Mouse (Mus musculus) embryonic facial prominence, embryonic 15.5 days (tissue): ENCODE results near the gene Uqcrq. TPM values are rescaled to one million over a fixed set of nuclear protein-coding genes. Genes with fewer than 3 reads are reported as not detected.

Source experiments
- ATAC-seq: fragments of 200-750 bp; cut with Nextera tagmentation; 2 replicates; pipeline ENCODE4 v1.8.0; 2017; ENCODE audit warnings: low read depth, moderate TSS enrichment; ENCODE audit not compliant: insufficient number of reproducible peaks, low FRiP score, low TSS enrichment
- H3K27ac ChIP-seq: fragments of 300-500 bp; sonication (generic); replicated peaks from 2 replicates; pipeline ENCODE4 v1.5.1; 2015; ENCODE audit warnings: mild to moderate bottlenecking, inconsistent platforms
- H3K27me3 ChIP-seq: fragments of 300-500 bp; sonication (generic); 2 replicates; pipeline ENCODE4 v1.6.1; 2015; ENCODE audit warnings: inconsistent platforms
- H3K36me3 ChIP-seq: fragments of 300-500 bp; sonication (generic); 2 replicates; pipeline ENCODE4 v1.6.1; 2015; ENCODE audit warnings: mild to moderate bottlenecking, inconsistent platforms
- H3K4me1 ChIP-seq: fragments of 300-500 bp; sonication (generic); 2 replicates; pipeline ENCODE4 v1.6.1; 2015; ENCODE audit warnings: inconsistent platforms
- H3K4me2 ChIP-seq: fragments of 300-500 bp; sonication (generic); replicated peaks from 2 replicates; pipeline ENCODE4 v1.6.1; 2015; ENCODE audit warnings: mild to moderate bottlenecking, inconsistent platforms
- H3K4me3 ChIP-seq: fragments of 300-500 bp; sonication (generic); replicated peaks from 2 replicates; pipeline ENCODE4 v1.5.1; 2015; ENCODE audit warnings: mild to moderate bottlenecking, inconsistent platforms
- H3K9ac ChIP-seq: fragments of 300-500 bp; sonication (generic); 2 replicates; pipeline ENCODE4 v1.6.1; 2015; ENCODE audit warnings: inconsistent platforms
- H3K9me3 ChIP-seq: fragments of 300-500 bp; sonication (generic); replicated peaks from 2 replicates; pipeline ENCODE4 v1.6.1; 2016; ENCODE audit warnings: inconsistent platforms
- WGBS: fragments of 180-500 bp; shearing (Covaris S2); methylation state at CpG from one replicate; pipeline ENCODE4 v1.1.7; 2015; 5-methylcytosine and 5-hydroxymethylcytosine counted together
- polyA plus RNA-seq: library from polyadenylated mRNA; unstranded; fragments of >200 nt; fragmentation: Nextera tagmentation; extraction: Ambion mirVana; gene quantifications from 2 replicates; pipeline ENCODE4 v1.2.1, GENCODE M21; 2015

Uqcrq gene
- polyA plus RNA-seq, 1 experiment from 2014 or later: 535 TPM

DNA sequence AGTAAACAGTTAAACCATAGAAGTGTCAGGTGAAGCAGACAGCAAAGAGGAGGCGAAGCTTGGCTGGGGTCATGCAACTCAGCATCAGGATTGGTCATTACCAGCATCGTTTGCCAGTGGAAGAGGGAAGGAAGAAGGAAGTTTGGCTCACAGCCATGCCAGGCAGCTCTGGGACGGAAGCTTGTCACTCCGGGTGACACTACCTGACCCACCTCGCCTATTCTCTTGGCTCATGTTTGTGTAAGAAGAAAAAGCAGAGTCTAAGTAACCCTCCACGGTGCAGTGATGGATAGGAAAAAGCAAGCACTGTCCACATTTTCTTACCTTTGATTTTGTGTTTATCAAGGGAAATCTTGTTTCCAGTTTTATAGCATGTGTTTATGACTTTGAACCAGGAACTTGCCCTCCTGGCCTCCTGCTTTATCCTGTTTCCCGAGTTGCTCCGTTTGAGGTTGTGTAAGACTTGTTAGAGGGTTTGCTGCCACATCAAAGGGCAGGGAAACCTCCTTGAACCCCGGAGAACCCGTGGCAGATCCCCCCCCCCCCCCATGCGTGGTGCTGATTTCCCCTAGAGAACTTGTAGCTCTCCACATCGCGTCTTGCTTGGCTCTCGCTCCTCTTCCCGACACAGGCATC is 19.6 kb upstream of the Uqcrq start:
- ATAC-seq: no peak
- Histone ChIP-seq H3K9me3 (no peaks in the 10 kb centered on the region), H3K27me3 (no peaks in the 10 kb centered on the region), H3K9ac (no peak overlapping the region), H3K36me3 (no peaks in the 10 kb centered on the region), H3K4me1 (no peaks in the 10 kb centered on the region), H3K4me2 (no peak overlapping the region), H3K27ac (no peak overlapping the region), H3K4me3 (no peak overlapping the region)
- 51% methylated on average over 15 of the region's 15 CpGs for WGBS

DNA sequence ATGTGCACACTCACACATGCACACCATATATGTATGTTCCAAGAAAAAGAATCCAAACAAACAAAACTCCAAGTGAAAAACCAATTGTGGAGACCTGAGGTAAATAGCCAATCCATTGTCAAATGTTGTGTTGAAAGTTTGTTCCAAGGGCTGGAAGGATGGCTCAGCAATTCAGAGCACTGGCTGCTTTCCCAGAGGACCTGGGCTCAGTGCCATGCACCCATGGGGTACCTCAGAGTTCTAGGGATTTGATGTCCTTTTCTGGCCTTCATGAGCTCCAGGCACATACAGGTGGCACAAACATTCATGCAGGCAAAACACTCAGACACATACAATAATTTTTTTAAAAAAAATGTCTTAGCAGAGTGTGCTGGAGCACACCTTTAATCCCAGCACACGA is 17.9 kb upstream of the Uqcrq start:
- Histone ChIP-seq H3K4me2 (no peak overlapping the region), H3K9ac (no peak overlapping the region), H3K9me3 (no peaks in the 10 kb centered on the region), H3K27me3 (no peaks in the 10 kb centered on the region), H3K27ac (no peak overlapping the region), H3K4me3 (no peak overlapping the region), H3K36me3 (no peaks in the 10 kb centered on the region), H3K4me1 (no peaks in the 10 kb centered on the region)
- 81% methylated on average over 1 of the region's 1 CpGs for WGBS
- ATAC-seq: no peak

DNA sequence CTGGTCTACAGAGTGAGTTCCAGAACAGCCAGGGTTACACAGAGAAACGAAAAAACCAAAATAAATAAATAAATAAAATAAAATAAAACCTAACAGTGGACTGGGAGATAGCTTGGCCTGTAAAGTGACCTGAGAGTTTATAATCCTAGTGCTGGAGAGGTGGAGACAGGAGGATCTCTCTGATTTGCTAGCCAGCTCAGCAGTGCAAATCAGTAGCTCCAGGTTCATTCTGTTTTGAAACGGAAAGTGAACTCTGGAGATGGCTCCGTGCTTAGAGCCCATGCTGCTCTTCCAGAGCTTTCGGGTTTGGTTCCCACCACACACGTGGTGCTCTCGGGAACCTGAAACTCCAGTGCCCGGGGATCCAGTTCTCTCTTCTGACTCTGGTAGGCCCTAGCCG is 17.4 kb upstream of the Uqcrq start:
- no peak overlapping the region for H3K27ac ChIP-seq
- H3K4me2 ChIP-seq: no peak overlapping the region
- H3K9ac ChIP-seq: no peak overlapping the region
- WGBS: 85% methylated on average over 8 of the region's 8 CpGs
- H3K27me3 ChIP-seq: no peaks in the 10 kb centered on the region
- no peak overlapping the region for H3K4me3 ChIP-seq
- no peaks in the 10 kb centered on the region for H3K36me3 ChIP-seq
- no peak for ATAC-seq
- no peaks in the 10 kb centered on the region for H3K4me1 ChIP-seq
- H3K9me3 ChIP-seq: no peaks in the 10 kb centered on the region

DNA sequence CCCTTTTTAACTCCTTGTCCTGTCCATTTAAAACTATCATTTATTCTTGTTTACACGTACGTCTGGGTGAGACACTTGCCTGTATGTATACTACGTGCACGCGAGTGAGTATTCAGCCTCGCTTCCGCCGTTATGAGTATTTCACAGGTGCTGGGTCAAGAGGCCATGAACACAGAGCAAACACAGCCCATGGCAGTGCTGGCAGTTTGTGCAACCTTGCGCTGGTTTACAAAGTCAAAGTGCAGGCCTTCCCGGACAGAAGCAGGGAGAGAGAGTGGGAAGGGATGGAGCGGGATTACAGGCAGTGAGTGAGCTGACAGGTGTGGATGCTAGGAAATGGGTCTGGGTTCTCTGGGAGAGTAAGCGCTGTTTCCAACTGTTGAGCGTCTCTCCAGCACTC is 15.6 kb upstream of the Uqcrq start:
- Histone ChIP-seq H3K4me1 (0 out of 2 replicates have a peak, but pooled peaks cover 3% of the 10 kb centered on the region), H3K9ac (no peak overlapping the region), H3K27ac (no peak overlapping the region), H3K9me3 (no peaks in the 10 kb centered on the region), H3K4me3 (no peak overlapping the region), H3K27me3 (no peaks in the 10 kb centered on the region), H3K4me2 (no peak overlapping the region), H3K36me3 (no peaks in the 10 kb centered on the region)
- WGBS: 87% methylated on average over 13 of the region's 13 CpGs
- ATAC-seq: no peak

DNA sequence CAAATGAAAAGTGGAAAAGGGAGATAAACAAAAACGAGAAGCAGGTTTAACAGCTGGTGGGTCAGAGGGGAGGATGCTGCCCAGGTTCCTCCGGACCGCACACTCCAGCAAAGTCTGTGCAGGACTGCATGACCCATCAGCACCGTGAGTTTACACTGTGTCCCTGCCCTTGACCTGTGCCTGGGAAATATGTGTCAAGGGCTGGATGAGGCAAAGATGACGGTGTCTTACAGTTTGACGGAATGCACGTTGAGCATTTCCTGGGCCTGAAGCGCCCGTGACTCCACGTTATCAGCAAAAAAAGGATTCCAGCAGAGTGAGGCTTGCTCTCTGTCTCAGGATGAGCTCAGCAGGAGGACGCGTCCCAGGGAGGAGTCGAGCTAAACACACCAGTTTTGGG is 14.9 kb upstream of the Uqcrq start:
- H3K9ac ChIP-seq: no peak overlapping the region
- no peak overlapping the region for H3K4me3 ChIP-seq
- no peak overlapping the region for H3K4me2 ChIP-seq
- WGBS: 65% methylated on average over 13 of the region's 13 CpGs
- no peak for ATAC-seq
- H3K4me1 ChIP-seq: 0 out of 2 replicates have a peak, but pooled peaks cover 3% of the 10 kb centered on the region
- H3K36me3 ChIP-seq: no peaks in the 10 kb centered on the region
- no peak overlapping the region for H3K27ac ChIP-seq
- no peaks in the 10 kb centered on the region for H3K9me3 ChIP-seq
- H3K27me3 ChIP-seq: no peaks in the 10 kb centered on the region

DNA sequence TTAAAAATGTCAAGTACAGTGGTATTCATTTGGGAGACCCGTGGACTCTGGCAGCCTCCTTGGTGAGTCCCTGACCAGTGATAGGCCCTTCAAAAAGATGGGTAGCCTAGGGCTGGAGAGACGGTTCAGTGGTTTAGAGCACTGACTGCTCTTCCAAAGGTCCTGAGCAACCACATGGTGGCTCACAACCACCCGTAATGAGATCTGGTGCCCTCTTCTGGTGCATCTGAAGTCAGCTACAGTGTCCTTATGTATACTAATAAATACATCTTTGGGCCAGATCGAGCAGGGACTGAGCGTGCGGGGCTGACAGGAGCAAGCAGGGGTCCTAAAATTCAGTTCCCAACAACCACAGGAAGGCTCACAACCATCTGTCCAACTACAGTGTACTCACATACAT is 13.2 kb upstream of the Uqcrq start:
- no peaks in the 10 kb centered on the region for H3K36me3 ChIP-seq
- no peak for ATAC-seq
- no peak overlapping the region for H3K4me2 ChIP-seq
- H3K9ac ChIP-seq: no peak overlapping the region
- no peaks in the 10 kb centered on the region for H3K27me3 ChIP-seq
- no peaks in the 10 kb centered on the region for H3K9me3 ChIP-seq
- WGBS: 29% methylated on average over 6 of the region's 6 CpGs
- H3K4me1 ChIP-seq: 0 out of 2 replicates have a peak, but pooled peaks cover 3% of the 10 kb centered on the region
- H3K4me3 ChIP-seq: no peak overlapping the region
- H3K27ac ChIP-seq: no peak overlapping the region

DNA sequence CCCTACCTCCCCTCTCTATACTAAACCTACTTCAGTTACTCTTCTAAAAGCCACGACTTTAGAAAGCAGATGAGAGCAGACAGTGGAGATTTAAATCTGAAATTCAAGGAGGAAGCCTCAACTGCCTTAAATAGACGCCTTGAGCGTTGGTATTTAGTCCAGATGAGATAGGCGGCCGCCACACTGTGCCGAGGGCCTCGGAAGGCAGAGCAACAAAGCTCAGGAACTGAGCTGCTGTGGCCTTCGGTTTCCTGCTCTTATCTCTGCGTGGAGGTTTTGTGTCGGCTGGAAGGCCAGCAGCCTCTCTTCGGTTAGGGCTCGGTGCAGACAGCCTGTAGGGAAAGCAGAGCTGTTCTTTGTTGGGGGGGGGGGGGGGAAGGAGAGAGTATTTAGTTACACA is 11.3 kb upstream of the Uqcrq start:
- WGBS: 24% methylated on average over 12 of the region's 12 CpGs
- ATAC-seq: no peak
- Histone ChIP-seq H3K27ac (no peak overlapping the region; the same call in 1 of the 2 replicates), H3K9ac (no peak overlapping the region), H3K4me3 (no peak overlapping the region), H3K9me3 (no peaks in the 10 kb centered on the region), H3K36me3 (0 out of 2 replicates have a peak, but pooled peaks cover 2% of the 10 kb centered on the region), H3K4me2 (no peak overlapping the region), H3K4me1 (0 out of 2 replicates have a peak, but pooled peaks cover 3% of the 10 kb centered on the region), H3K27me3 (no peaks in the 10 kb centered on the region)

DNA sequence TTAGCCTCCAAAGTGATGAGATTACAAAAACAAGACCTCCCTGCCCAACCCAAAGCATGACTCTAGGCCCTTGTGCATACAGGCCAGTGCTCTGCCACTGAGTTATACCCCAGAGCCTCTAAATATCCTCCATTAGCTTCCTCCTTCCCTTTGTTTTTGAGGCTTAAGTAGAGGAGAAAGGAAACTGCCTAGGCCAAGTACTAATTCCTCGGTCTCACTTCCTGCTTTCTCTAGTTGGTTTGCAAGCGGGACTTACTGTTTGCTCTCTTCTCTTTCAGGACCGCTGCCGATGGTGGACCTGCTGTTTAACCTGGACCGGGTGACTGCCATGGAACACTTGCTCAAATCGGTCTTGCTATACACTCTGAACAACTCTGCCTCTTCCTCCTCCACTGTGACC is 5.7 kb upstream of the Uqcrq start:
- Histone ChIP-seq H3K27me3 (no peaks in the 10 kb centered on the region), H3K4me2 (no peak overlapping the region), H3K4me1 (peaks cover 4% of the 10 kb centered on the region), H3K36me3 (0 out of 2 replicates have a peak, but pooled peaks cover 2% of the 10 kb centered on the region), H3K27ac (no peak overlapping the region), H3K4me3 (no peak overlapping the region), H3K9ac (no peak overlapping the region), H3K9me3 (no peaks in the 10 kb centered on the region)
- no peak for ATAC-seq
- 87% methylated on average over 6 of the region's 6 CpGs for WGBS

DNA sequence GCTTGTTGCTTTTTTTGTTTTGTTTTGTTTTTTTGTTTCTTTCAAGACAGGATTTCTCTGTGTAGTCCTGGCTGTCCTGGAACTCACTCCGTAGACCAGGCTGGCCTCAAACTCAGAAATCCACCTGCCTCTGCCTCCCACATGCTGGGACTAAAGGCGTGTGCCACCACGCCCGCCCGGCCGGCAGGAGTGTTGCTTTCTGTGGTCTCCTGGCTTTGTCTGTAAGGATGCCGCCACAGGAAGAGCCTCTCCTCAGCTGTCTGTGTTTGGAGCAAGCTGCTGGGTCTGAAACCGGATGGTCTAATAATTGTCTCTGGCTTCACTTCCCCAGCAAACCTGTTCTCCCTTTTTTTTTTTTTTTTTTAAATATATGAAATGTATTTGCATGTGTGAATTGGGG is 4.9 kb upstream of the Uqcrq start:
- 79% methylated on average over 8 of the region's 8 CpGs for WGBS
- no peak for ATAC-seq

DNA sequence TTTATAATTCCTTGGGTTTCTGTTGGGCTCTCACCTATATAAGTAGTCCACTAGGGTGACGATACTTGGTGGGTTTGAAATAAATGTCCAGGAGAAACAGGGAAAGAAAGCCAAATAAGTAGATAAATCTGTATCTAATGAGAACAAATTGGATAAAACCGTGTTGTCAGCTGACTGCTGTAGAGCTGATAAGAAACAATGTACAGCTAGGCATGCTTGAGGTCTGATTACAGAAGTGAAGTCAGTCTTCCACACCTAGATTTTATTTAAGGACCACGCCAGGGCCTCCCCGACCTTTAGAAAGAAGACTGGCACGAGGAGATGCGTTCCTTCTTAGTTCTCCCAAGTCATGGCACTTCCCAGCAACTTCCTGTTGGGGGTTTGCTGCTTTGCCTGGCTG is 2.4 kb upstream of the Uqcrq start:
- Histone ChIP-seq H3K36me3 (peaks cover 10% of the 10 kb centered on the region), H3K9ac (no peak overlapping the region), H3K27me3 (no peaks in the 10 kb centered on the region), H3K9me3 (no peaks in the 10 kb centered on the region), H3K4me3 (no peak overlapping the region), H3K4me1 (peaks cover 16% of the 10 kb centered on the region), H3K27ac (no peak overlapping the region), H3K4me2 (no peak overlapping the region)
- no peak for ATAC-seq
- WGBS: 58% methylated on average over 6 of the region's 6 CpGs

More for the DNA sequence above, 4.9 kb upstream of the Uqcrq start:
- Histone ChIP-seq H3K36me3 (0 out of 2 replicates have a peak, but pooled peaks cover 2% of the 10 kb centered on the region), H3K27me3 (no peaks in the 10 kb centered on the region), H3K9me3 (no peaks in the 10 kb centered on the region), H3K9ac (no peak overlapping the region), H3K4me1 (peaks cover 6% of the 10 kb centered on the region), H3K27ac (no peak overlapping the region), H3K4me3 (no peak overlapping the region), H3K4me2 (no peak overlapping the region)

DNA sequence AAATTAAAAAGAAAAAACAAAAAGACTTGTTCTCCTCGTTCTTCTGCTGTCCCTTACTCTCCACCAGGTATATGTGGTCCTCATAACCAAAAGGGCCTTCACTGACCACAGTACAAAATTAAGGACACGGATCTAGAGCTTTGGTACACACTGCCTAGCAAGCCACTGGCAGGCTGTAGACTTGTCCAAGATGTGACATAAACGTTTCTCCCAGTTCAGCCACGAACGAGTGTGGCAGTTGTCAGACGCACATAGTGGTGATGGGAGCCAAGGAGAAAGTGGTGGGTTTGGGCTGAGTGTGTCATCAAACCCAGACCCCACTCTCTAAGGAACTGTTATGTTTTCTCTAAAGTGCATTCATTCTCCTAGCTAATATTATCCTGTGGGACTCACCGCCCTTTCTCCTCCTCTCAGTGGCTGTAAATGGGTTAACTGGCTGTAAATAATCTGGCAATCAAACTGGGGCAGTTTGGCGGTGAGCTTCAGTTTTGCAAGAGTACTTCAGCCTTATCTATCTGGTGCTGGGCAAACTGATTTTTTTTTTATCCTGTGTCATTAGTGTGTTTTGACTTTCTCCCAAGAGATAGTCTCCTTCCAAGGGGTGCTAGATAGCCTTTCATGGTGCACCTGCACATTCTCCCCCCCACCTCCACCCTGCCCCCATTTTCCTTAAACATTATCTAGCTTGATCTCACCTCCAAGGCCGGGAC is 871 bp upstream of the Uqcrq start:
- peak overlapping the region; percentile 85 for H3K4me3 ChIP-seq
- peak overlapping the region; percentile 66 for H3K4me2 ChIP-seq
- no peak overlapping the region for H3K9ac ChIP-seq
- H3K27me3 ChIP-seq: no peaks in the 10 kb centered on the region
- ATAC-seq: peak; percentile 30; the same call in 1 of the 2 replicates
- H3K27ac ChIP-seq: peak overlapping the region; percentile 76
- H3K36me3 ChIP-seq: peaks cover 14% of the 10 kb centered on the region
- WGBS: 16% methylated on average over 9 of the region's 9 CpGs
- H3K9me3 ChIP-seq: no peaks in the 10 kb centered on the region
- H3K4me1 ChIP-seq: peaks cover 16% of the 10 kb centered on the region
